Mouse (Mus musculus) liver, postnatal 0 days (tissue): Measurements from ENCODE around the gene Thyn1. TPM values are rescaled to one million over a fixed set of nuclear protein-coding genes. Genes with fewer than 3 reads are reported as not detected.

ENCODE experiments used
- ATAC-seq: fragments of 200-750 bp; cut with Nextera tagmentation; 2 replicates; pipeline ENCODE4 v1.8.0; 2017; ENCODE audit warnings: mild to moderate bottlenecking, moderate library complexity
- DNase-seq: peaks from one replicate; pipeline ENCODE4 v3.0.0-alpha.2; 2016
- H3K27ac ChIP-seq: fragments of 300-500 bp; sonication (generic); 2 replicates; pipeline ENCODE4 v1.5.1; 2014; ENCODE audit warnings: antibody characterized with exemption, moderate library complexity, mild to moderate bottlenecking, low read depth
- H3K27me3 ChIP-seq: fragments of 300-500 bp; sonication (generic); 2 replicates; pipeline ENCODE4 v1.6.1; 2014; ENCODE audit warnings: low read length, control low read depth, mixed read lengths; ENCODE audit not compliant: insufficient read depth
- H3K36me3 ChIP-seq: fragments of 300-500 bp; sonication (generic); replicated peaks from 2 replicates; pipeline ENCODE4 v1.6.1; 2014; ENCODE audit warnings: mild to moderate bottlenecking, control low read depth, low read length, moderate library complexity, mixed read lengths; ENCODE audit not compliant: insufficient read depth
- H3K4me1 ChIP-seq: fragments of 300-500 bp; sonication (generic); 2 replicates; pipeline ENCODE4 v1.6.1; 2014; ENCODE audit warnings: antibody characterized with exemption, mild to moderate bottlenecking, control low read depth; ENCODE audit not compliant: insufficient read depth
- H3K4me2 ChIP-seq: fragments of 300-500 bp; sonication (generic); 2 replicates; pipeline ENCODE4 v1.6.1; 2014; ENCODE audit warnings: low read depth, mild to moderate bottlenecking, low read length, moderate library complexity, mixed read lengths
- H3K4me3 ChIP-seq: fragments of 300-500 bp; sonication (generic); 2 replicates; pipeline ENCODE4 v1.5.1; 2014; ENCODE audit warnings: low read depth, low read length
- H3K9ac ChIP-seq: fragments of 300-500 bp; sonication (generic); replicated peaks from 2 replicates; pipeline ENCODE4 v1.6.1; 2014; ENCODE audit warnings: mild to moderate bottlenecking, moderate library complexity
- H3K9me3 ChIP-seq: fragments of 300-500 bp; sonication (generic); 2 replicates; pipeline ENCODE4 v1.6.1; 2016; ENCODE audit warnings: mild to moderate bottlenecking, control low read depth, low read length, mixed read lengths
- CTCF ChIP-seq: sonication (generic); IDR thresholded peaks from 2 replicates; pipeline ENCODE4 v1.5.1; 2016; ENCODE audit warnings: antibody characterized with exemption, low read depth
- EP300 ChIP-seq: IDR thresholded peaks from 2 replicates; pipeline ENCODE4 v1.6.1; 2016; ENCODE audit warnings: antibody characterized with exemption, low read depth, mild to moderate bottlenecking
- WGBS: fragments of 180-500 bp; shearing (Covaris S2); extraction: QIAGEN DNeasy Blood & Tissue Kit; methylation state at CpG from one replicate; pipeline ENCODE4 v1.1.7; 2014; ENCODE audit not compliant: insufficient replicate concordance; 5-methylcytosine and 5-hydroxymethylcytosine counted together
- polyA plus RNA-seq: library from polyadenylated mRNA; unstranded; fragments of >200 nt; fragmentation: Nextera tagmentation; extraction: Ambion mirVana; gene quantifications from 2 replicates; pipeline ENCODE4 v1.2.1, GENCODE M21; 2015

The Thyn1 gene
- polyA plus RNA-seq, 1 experiment from 2014 or later = 35.6 TPM

GRCm38 (mm10) chr9:26993118-26993517 lies 6.4 kb upstream of the Thyn1 start:
- H3K27ac ChIP-seq = no peak overlapping the region
- ATAC-seq (no peak), DNase-seq (no peak)
- WGBS = 88% methylated on average over 10 of the region's 10 CpGs
- H3K4me2 ChIP-seq = no peak overlapping the region
- H3K4me1 ChIP-seq = peaks cover 9% of the 10 kb centered on the region
- no peaks in the 10 kb centered on the region for H3K27me3 ChIP-seq
- H3K9ac ChIP-seq = no peak overlapping the region
- H3K4me3 ChIP-seq = no peak overlapping the region
- H3K9me3 ChIP-seq = no peaks in the 10 kb centered on the region
- TF ChIP-seq CTCF = no peak
- TF ChIP-seq EP300 = no peak
- H3K36me3 ChIP-seq = peaks cover 23% of the 10 kb centered on the region

GRCm38 (mm10) chr9:26993900-26994299 lies 5.6 kb upstream of the Thyn1 start:
- Histone ChIP-seq H3K4me1 (peaks cover 11% of the 10 kb centered on the region), H3K36me3 (peaks cover 23% of the 10 kb centered on the region), H3K27ac (no peak overlapping the region), H3K9me3 (no peaks in the 10 kb centered on the region), H3K4me2 (no peak overlapping the region), H3K4me3 (no peak overlapping the region), H3K9ac (no peak overlapping the region), H3K27me3 (no peaks in the 10 kb centered on the region)
- no peak for TF ChIP-seq EP300
- TF ChIP-seq CTCF = no peak
- no peak for DNase-seq
- WGBS = 78% methylated on average over 3 of the region's 3 CpGs
- ATAC-seq = no peak

GRCm38 (mm10) chr9:26997062-26997461 lies 2.4 kb upstream of the Thyn1 start:
- Histone ChIP-seq H3K9ac (no peak overlapping the region), H3K4me3 (no peak overlapping the region), H3K27me3 (no peaks in the 10 kb centered on the region), H3K4me1 (peaks cover 24% of the 10 kb centered on the region), H3K36me3 (no peaks in the 10 kb centered on the region), H3K27ac (no peak overlapping the region), H3K9me3 (no peaks in the 10 kb centered on the region), H3K4me2 (no peak overlapping the region; the same call in 1 of the 2 replicates)
- no peak for ATAC-seq
- WGBS = 72% methylated on average over 3 of the region's 3 CpGs
- DNase-seq = no peak
- no peak for TF ChIP-seq CTCF

- Histone ChIP-seq H3K4me3 (no peak overlapping the region), H3K27ac (0 out of 2 replicates have a peak overlapping the region, but pooled peaks have one; percentile 29), H3K4me2 (peak overlapping the region; percentile 98; the same call in 1 of the 2 replicates), H3K9me3 (no peaks in the 10 kb centered on the region), H3K27me3 (no peaks in the 10 kb centered on the region), H3K4me1 (peaks cover 24% of the 10 kb centered on the region), H3K36me3 (no peaks in the 10 kb centered on the region), H3K9ac (no peak overlapping the region)
- ATAC-seq (no peak), DNase-seq (no peak)
- WGBS = 81% methylated on average over 2 of the region's 2 CpGs
- TF ChIP-seq EP300 = no peak
- TF ChIP-seq CTCF = no peak
Measured at GRCm38 (mm10) chr9:26997501-26997900, 2.0 kb upstream of the Thyn1 start.

- Histone ChIP-seq H3K36me3 (peaks cover 6% of the 10 kb centered on the region), H3K9ac (peak overlapping the region; percentile 82), H3K27me3 (no peaks in the 10 kb centered on the region), H3K4me2 (peak overlapping the region; percentile 98), H3K27ac (peak overlapping the region; percentile 81), H3K4me1 (peaks cover 24% of the 10 kb centered on the region), H3K9me3 (no peaks in the 10 kb centered on the region), H3K4me3 (peak overlapping the region; percentile 78)
- under 1% methylated on average over 29 of the region's 29 CpGs for WGBS
- no peak for TF ChIP-seq CTCF
- TF ChIP-seq EP300 = no peak
- DNase-seq = no peak
- ATAC-seq = peak; percentile 47
Measured at GRCm38 (mm10) chr9:26998669-26999460, 645 bp upstream of the Thyn1 start.

- Histone ChIP-seq H3K4me3 (no peak overlapping the region), H3K27ac (no peak overlapping the region), H3K9ac (no peak overlapping the region), H3K4me1 (peaks cover 8% of the 10 kb centered on the region), H3K4me2 (no peak overlapping the region), H3K36me3 (peaks cover 56% of the 10 kb centered on the region), H3K27me3 (no peaks in the 10 kb centered on the region), H3K9me3 (no peaks in the 10 kb centered on the region)
- DNase-seq (no peak), ATAC-seq (no peak)
- TF ChIP-seq CTCF = no peak
- TF ChIP-seq EP300 = no peak
- 84% methylated on average over 3 of the region's 3 CpGs for WGBS
Measured at GRCm38 (mm10) chr9:27005231-27005630, 5.7 kb downstream of the Thyn1 start.
